Mouse (Mus musculus): Measurements from ENCODE around the gene Pacs2. TPM values are rescaled to one million over a fixed set of nuclear protein-coding genes. Genes with fewer than 3 reads are reported as not detected.
A peak's percentile ranks its signal among the peaks of the same experiment; 100 is the strongest.

Pacs2 gene
- polyA plus RNA-seq (2014; fragmentation: Nextera tagmentation; extraction: Ambion mirVana): 17.3 and 17.5 TPM in 2 replicates

- Histone ChIP-seq H3K36me3 (ENCODE audit: control insufficient read depth, insufficient read depth, low read length) (no peaks in the 10 kb centered on the region), H3K27ac (ENCODE audit: low read depth, low read length) (peak within 1 kb of the TSS; percentile 79), H3K4me3 (ENCODE audit: low read depth, low read length) (peak within 1 kb of the TSS; percentile 97), H3K27me3 (ENCODE audit: control insufficient read depth, insufficient read depth, low read length) (no peaks in the 10 kb centered on the region), H3K9ac (ENCODE audit: low read length) (peak within 1 kb of the TSS; percentile 90), H3K9me3 (ENCODE audit: control insufficient read depth, low read length) (no peaks in the 10 kb centered on the region), H3K4me1 (ENCODE audit: control insufficient read depth, insufficient read depth, low read length) (peaks cover 25% of the 10 kb centered on the region), H3K4me2 (peak within 1 kb of the TSS; percentile 85)
- 3% methylated on average over 67 of the region's 85 CpGs for WGBS
- ATAC-seq (ENCODE audit: low FRiP score) (peak; percentile 96), DNase-seq (ENCODE audit: low spot score, missing footprints) (peak; percentile 100)
These were observed at the start of gene Pacs2 for GRCm38 (mm10) chr12:113013604-113014558. Gene Pacs2 (plus strand): TSS chr12:113014508.

GRCm38 (mm10) chr12:112965783-112966182, 48.5 kb upstream of the Pacs2 start:
- WGBS: 96% methylated on average over 13 of the region's 13 CpGs
- no peak overlapping the region for H3K4me3 ChIP-seq (ENCODE audit: low read depth, low read length)
- ATAC-seq (ENCODE audit: low FRiP score) (no peak), DNase-seq (ENCODE audit: low spot score, missing footprints) (no peak)
- H3K4me1 ChIP-seq (ENCODE audit: control insufficient read depth, insufficient read depth, low read length): no peaks in the 10 kb centered on the region
- no peak overlapping the region for H3K27ac ChIP-seq (ENCODE audit: low read depth, low read length)
- H3K9ac ChIP-seq (ENCODE audit: low read length): no peak overlapping the region
- H3K9me3 ChIP-seq (ENCODE audit: control insufficient read depth, low read length): no peaks in the 10 kb centered on the region
- H3K27me3 ChIP-seq (ENCODE audit: control insufficient read depth, insufficient read depth, low read length): no peaks in the 10 kb centered on the region
- peaks cover 38% of the 10 kb centered on the region for H3K36me3 ChIP-seq (ENCODE audit: control insufficient read depth, insufficient read depth, low read length)
- H3K4me2 ChIP-seq: no peak overlapping the region

GRCm38 (mm10) chr12:112968943-112969342, 45.4 kb upstream of the Pacs2 start:
- DNase-seq (ENCODE audit: low spot score, missing footprints): no peak
- no peak for ATAC-seq (ENCODE audit: low FRiP score)
- no peaks in the 10 kb centered on the region for H3K9me3 ChIP-seq (ENCODE audit: control insufficient read depth, low read length)
- no peak overlapping the region for H3K4me3 ChIP-seq (ENCODE audit: low read depth, low read length)
- peaks cover 47% of the 10 kb centered on the region for H3K36me3 ChIP-seq (ENCODE audit: control insufficient read depth, insufficient read depth, low read length)
- no peak overlapping the region for H3K9ac ChIP-seq (ENCODE audit: low read length)
- H3K4me2 ChIP-seq: no peak overlapping the region
- no peaks in the 10 kb centered on the region for H3K4me1 ChIP-seq (ENCODE audit: control insufficient read depth, insufficient read depth, low read length)
- 66% methylated on average over 8 of the region's 8 CpGs for WGBS
- H3K27me3 ChIP-seq (ENCODE audit: control insufficient read depth, insufficient read depth, low read length): no peaks in the 10 kb centered on the region
- no peak overlapping the region for H3K27ac ChIP-seq (ENCODE audit: low read depth, low read length)

- Histone ChIP-seq H3K4me2 (no peak overlapping the region), H3K27ac (ENCODE audit: low read depth, low read length) (no peak overlapping the region), H3K4me3 (ENCODE audit: low read depth, low read length) (no peak overlapping the region), H3K9me3 (ENCODE audit: control insufficient read depth, low read length) (no peaks in the 10 kb centered on the region), H3K36me3 (ENCODE audit: control insufficient read depth, insufficient read depth, low read length) (peaks cover 44% of the 10 kb centered on the region), H3K27me3 (ENCODE audit: control insufficient read depth, insufficient read depth, low read length) (no peaks in the 10 kb centered on the region), H3K4me1 (ENCODE audit: control insufficient read depth, insufficient read depth, low read length) (no peaks in the 10 kb centered on the region), H3K9ac (ENCODE audit: low read length) (no peak overlapping the region)
- DNase-seq (ENCODE audit: low spot score, missing footprints) (no peak), ATAC-seq (ENCODE audit: low FRiP score) (no peak)
- WGBS: 88% methylated on average over 6 of the region's 6 CpGs
These were observed 44.7 kb upstream of the Pacs2 start for GRCm38 (mm10) chr12:112969616-112970015.

- DNase-seq (ENCODE audit: low spot score, missing footprints): no peak
- Histone ChIP-seq H3K9me3 (ENCODE audit: control insufficient read depth, low read length) (no peaks in the 10 kb centered on the region), H3K27ac (ENCODE audit: low read depth, low read length) (no peak overlapping the region), H3K27me3 (ENCODE audit: control insufficient read depth, insufficient read depth, low read length) (no peaks in the 10 kb centered on the region), H3K9ac (ENCODE audit: low read length) (no peak overlapping the region), H3K36me3 (ENCODE audit: control insufficient read depth, insufficient read depth, low read length) (peaks cover 33% of the 10 kb centered on the region), H3K4me2 (no peak overlapping the region), H3K4me1 (ENCODE audit: control insufficient read depth, insufficient read depth, low read length) (peaks cover 11% of the 10 kb centered on the region), H3K4me3 (ENCODE audit: low read depth, low read length) (no peak overlapping the region)
- ATAC-seq (ENCODE audit: low FRiP score): no peak
- 89% methylated on average over 9 of the region's 9 CpGs for WGBS
These were observed 39.6 kb upstream of the Pacs2 start for GRCm38 (mm10) chr12:112974736-112975135.

- H3K4me3 ChIP-seq (ENCODE audit: low read depth, low read length): peak within 1 kb of the TSS; percentile 51
- no peaks in the 10 kb centered on the region for H3K27me3 ChIP-seq (ENCODE audit: control insufficient read depth, insufficient read depth, low read length)
- DNase-seq (ENCODE audit: low spot score, missing footprints): peak; percentile 97
- under 1% methylated on average over 80 of the region's 80 CpGs for WGBS
- peak within 1 kb of the TSS; percentile 92 for H3K4me2 ChIP-seq
- H3K27ac ChIP-seq (ENCODE audit: low read depth, low read length): peak within 1 kb of the TSS; percentile 58
- H3K36me3 ChIP-seq (ENCODE audit: control insufficient read depth, insufficient read depth, low read length): peaks cover 29% of the 10 kb centered on the region
- H3K9me3 ChIP-seq (ENCODE audit: control insufficient read depth, low read length): no peaks in the 10 kb centered on the region
- ATAC-seq (ENCODE audit: low FRiP score): peak; percentile 97
- peak within 1 kb of the TSS; percentile 81 for H3K9ac ChIP-seq (ENCODE audit: low read length)
- peaks cover 11% of the 10 kb centered on the region for H3K4me1 ChIP-seq (ENCODE audit: control insufficient read depth, insufficient read depth, low read length)
These were observed 37.8 kb upstream of the Pacs2 start, which contains the start of gene Btbd6 for GRCm38 (mm10) chr12:112976371-112977073. Gene Btbd6 (plus strand): TSS chr12:112976482.

GRCm38 (mm10) chr12:112977156-112977555, 37.2 kb upstream of the Pacs2 start:
- Histone ChIP-seq H3K4me3 (ENCODE audit: low read depth, low read length) (peak overlapping the region; percentile 51), H3K9ac (ENCODE audit: low read length) (peak overlapping the region; percentile 81), H3K4me2 (peak overlapping the region; percentile 92), H3K27me3 (ENCODE audit: control insufficient read depth, insufficient read depth, low read length) (no peaks in the 10 kb centered on the region), H3K4me1 (ENCODE audit: control insufficient read depth, insufficient read depth, low read length) (peaks cover 11% of the 10 kb centered on the region), H3K9me3 (ENCODE audit: control insufficient read depth, low read length) (no peaks in the 10 kb centered on the region), H3K36me3 (ENCODE audit: control insufficient read depth, insufficient read depth, low read length) (peaks cover 23% of the 10 kb centered on the region), H3K27ac (ENCODE audit: low read depth, low read length) (peak overlapping the region; percentile 58; the same call in 1 of the 2 replicates)
- ATAC-seq (ENCODE audit: low FRiP score): no peak
- WGBS: 42% methylated on average over 12 of the region's 12 CpGs
- no peak for DNase-seq (ENCODE audit: low spot score, missing footprints)

GRCm38 (mm10) chr12:112982031-112982430, 32.3 kb upstream of the Pacs2 start:
- DNase-seq (ENCODE audit: low spot score, missing footprints) (no peak), ATAC-seq (ENCODE audit: low FRiP score) (no peak)
- H3K4me2 ChIP-seq: no peak overlapping the region
- WGBS: 79% methylated on average over 2 of the region's 2 CpGs
- H3K4me3 ChIP-seq (ENCODE audit: low read depth, low read length): no peak overlapping the region
- H3K9me3 ChIP-seq (ENCODE audit: control insufficient read depth, low read length): no peaks in the 10 kb centered on the region
- peaks cover 3% of the 10 kb centered on the region for H3K4me1 ChIP-seq (ENCODE audit: control insufficient read depth, insufficient read depth, low read length)
- H3K27me3 ChIP-seq (ENCODE audit: control insufficient read depth, insufficient read depth, low read length): no peaks in the 10 kb centered on the region
- peaks cover 13% of the 10 kb centered on the region for H3K36me3 ChIP-seq (ENCODE audit: control insufficient read depth, insufficient read depth, low read length)
- no peak overlapping the region for H3K9ac ChIP-seq (ENCODE audit: low read length)
- H3K27ac ChIP-seq (ENCODE audit: low read depth, low read length): no peak overlapping the region

GRCm38 (mm10) chr12:112985346-112985745, 29.0 kb upstream of the Pacs2 start:
- H3K9ac ChIP-seq (ENCODE audit: low read length): no peak overlapping the region
- no peak for DNase-seq (ENCODE audit: low spot score, missing footprints)
- 95% methylated on average over 6 of the region's 6 CpGs for WGBS
- no peaks in the 10 kb centered on the region for H3K4me1 ChIP-seq (ENCODE audit: control insufficient read depth, insufficient read depth, low read length)
- no peaks in the 10 kb centered on the region for H3K9me3 ChIP-seq (ENCODE audit: control insufficient read depth, low read length)
- H3K27me3 ChIP-seq (ENCODE audit: control insufficient read depth, insufficient read depth, low read length): no peaks in the 10 kb centered on the region
- H3K36me3 ChIP-seq (ENCODE audit: control insufficient read depth, insufficient read depth, low read length): peaks cover 5% of the 10 kb centered on the region; the same call in 1 of the 2 replicates
- ATAC-seq (ENCODE audit: low FRiP score): no peak
- H3K4me2 ChIP-seq: no peak overlapping the region
- H3K4me3 ChIP-seq (ENCODE audit: low read depth, low read length): no peak overlapping the region
- H3K27ac ChIP-seq (ENCODE audit: low read depth, low read length): no peak overlapping the region

Data from midbrain, embryonic 11.5 days (tissue).